Mouse (Mus musculus): ENCODE data around the gene Shd.

DNA sequence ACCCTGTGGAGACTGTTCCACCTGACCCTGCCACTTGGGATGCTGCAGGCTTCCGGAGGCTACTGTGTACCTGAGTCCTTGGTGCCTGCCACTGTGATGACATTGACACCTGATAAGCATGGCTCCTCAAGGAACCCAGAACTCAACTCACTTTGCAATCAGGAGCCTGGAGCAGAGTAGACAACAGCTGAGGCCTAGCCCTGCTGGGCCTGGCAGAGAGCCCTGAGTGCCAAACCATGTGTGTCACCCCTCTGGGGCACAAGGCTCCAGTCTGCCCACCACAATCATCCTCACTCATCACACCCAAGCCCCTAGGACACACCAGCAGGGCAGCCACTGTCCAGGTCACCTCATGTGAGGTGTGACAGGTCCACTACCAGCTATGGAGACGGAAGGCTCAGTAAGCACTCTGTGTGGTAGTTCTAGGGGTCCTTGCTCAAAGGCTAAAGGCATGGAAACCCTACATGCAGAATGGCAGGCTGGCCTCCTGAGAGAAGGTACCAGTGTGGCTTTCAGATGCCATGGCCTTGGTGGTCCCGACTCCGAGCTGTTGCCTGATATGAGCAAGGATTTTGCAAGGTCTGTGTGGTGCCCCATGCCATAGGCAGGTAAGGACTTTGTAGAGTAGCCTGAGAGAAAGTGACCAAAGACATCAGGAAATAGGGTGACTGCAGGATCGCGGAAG is 50.3 kb downstream of the Shd start:
- no peak for TF ChIP-seq CTCF (IDR thresholded peaks at IDR 0.05; ENCODE audit: control insufficient read depth, insufficient read depth, low read length)
- TF ChIP-seq POLR2A (IDR thresholded peaks at IDR 0.05; ENCODE audit: borderline replicate concordance, control insufficient read depth, low read depth, low read length): no peak
